Mouse (Mus musculus): ENCODE results near the gene Mxd4. TPM values are rescaled to one million over a fixed set of nuclear protein-coding genes. Genes with fewer than 3 reads are reported as not detected.

Gene Mxd4
- polyA plus RNA-seq, 1 experiment from 2014 or later: 38.1 TPM

- no peak for ATAC-seq (replicated peaks)
- no peak overlapping the region for H3K4me3 ChIP-seq
- WGBS: 66% methylated on average over 9 of the region's 9 CpGs
Observed at GRCm38 (mm10) chr5:34217756-34218155, 30.2 kb upstream of the Mxd4 start.

GRCm38 (mm10) chr5:34216025-34216424 lies 28.5 kb upstream of the Mxd4 start:
- no peak overlapping the region for H3K4me3 ChIP-seq
- no peak overlapping the region for H3K27ac ChIP-seq
- no peak overlapping the region for H3K4me2 ChIP-seq
- H3K4me1 ChIP-seq: no peaks in the 10 kb centered on the region
- no peaks in the 10 kb centered on the region for H3K36me3 ChIP-seq (replicated peaks)
- no peaks in the 10 kb centered on the region for H3K27me3 ChIP-seq (replicated peaks)
- WGBS: 80% methylated on average over 7 of the region's 7 CpGs
- no peak overlapping the region for H3K9ac ChIP-seq
- ATAC-seq (replicated peaks): no peak
- no peaks in the 10 kb centered on the region for H3K9me3 ChIP-seq

More at GRCm38 (mm10) chr5:34217756-34218155, 30.2 kb upstream of the Mxd4 start:
- Histone ChIP-seq H3K27ac (no peak overlapping the region), H3K9ac (no peak overlapping the region), H3K9me3 (no peaks in the 10 kb centered on the region), H3K27me3 (replicated peaks) (no peaks in the 10 kb centered on the region), H3K36me3 (replicated peaks) (no peaks in the 10 kb centered on the region), H3K4me1 (no peaks in the 10 kb centered on the region), H3K4me2 (no peak overlapping the region)

DNA sequence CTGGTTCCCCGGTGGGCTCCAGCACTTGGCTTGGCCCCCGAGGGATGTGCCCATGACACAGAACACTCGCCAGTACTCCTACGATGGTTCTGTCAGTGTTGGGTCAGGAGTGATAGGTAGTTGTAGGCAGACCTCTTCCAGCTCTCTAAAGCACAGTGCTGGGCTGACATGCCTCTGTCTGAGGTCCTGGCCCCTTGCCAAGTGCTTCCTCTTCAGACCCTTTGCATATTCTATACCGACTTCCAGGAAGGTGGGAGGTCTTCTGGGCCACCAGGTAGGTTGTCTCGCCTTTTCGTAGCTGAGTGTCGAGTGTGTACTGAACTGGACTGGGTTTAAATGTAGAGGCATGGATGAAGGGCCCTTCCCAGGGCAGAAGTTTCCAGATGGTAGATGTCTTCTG lies 26.1 kb upstream of the Mxd4 start:
- no peaks in the 10 kb centered on the region for H3K36me3 ChIP-seq (replicated peaks)
- no peak overlapping the region for H3K9ac ChIP-seq
- H3K4me2 ChIP-seq: no peak overlapping the region
- no peak overlapping the region for H3K27ac ChIP-seq
- H3K27me3 ChIP-seq (replicated peaks): no peaks in the 10 kb centered on the region
- no peak overlapping the region for H3K4me3 ChIP-seq
- H3K9me3 ChIP-seq: no peaks in the 10 kb centered on the region
- 80% methylated on average over 8 of the region's 8 CpGs for WGBS
- H3K4me1 ChIP-seq: no peaks in the 10 kb centered on the region
- no peak for ATAC-seq (replicated peaks)

GRCm38 (mm10) chr5:34210279-34210678 lies 22.8 kb upstream of the Mxd4 start:
- H3K4me1 ChIP-seq: no peaks in the 10 kb centered on the region
- H3K4me3 ChIP-seq: no peak overlapping the region
- peak; percentile 67; the same call in 1 of the 2 replicates for ATAC-seq (replicated peaks)
- no peak overlapping the region for H3K27ac ChIP-seq
- H3K9ac ChIP-seq: no peak overlapping the region
- H3K4me2 ChIP-seq: no peak overlapping the region
- WGBS: 2% methylated on average over 1 of the region's 1 CpGs
- no peaks in the 10 kb centered on the region for H3K9me3 ChIP-seq
- no peaks in the 10 kb centered on the region for H3K36me3 ChIP-seq (replicated peaks)
- H3K27me3 ChIP-seq (replicated peaks): no peaks in the 10 kb centered on the region

DNA sequence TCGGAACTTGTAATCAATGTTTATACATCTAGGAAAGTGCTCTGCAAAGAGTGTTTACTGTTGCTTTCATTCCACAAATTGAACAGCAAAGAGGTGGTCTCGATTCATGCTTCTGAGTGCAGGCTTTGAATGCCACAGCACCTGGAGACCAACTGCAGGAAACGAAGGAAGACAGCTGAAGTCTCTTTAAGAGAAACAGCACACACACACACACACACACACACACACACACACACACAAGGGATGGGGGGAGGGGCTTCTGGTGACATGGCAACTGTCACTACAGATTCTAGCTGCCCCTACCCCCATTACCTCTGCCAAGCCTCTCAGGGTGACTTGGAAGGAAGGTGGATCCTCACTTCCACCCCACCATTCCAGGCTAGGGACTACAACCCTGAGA lies 20.0 kb upstream of the Mxd4 start:
- Histone ChIP-seq H3K27ac (no peak overlapping the region), H3K4me3 (no peak overlapping the region), H3K9ac (no peak overlapping the region), H3K27me3 (replicated peaks) (no peaks in the 10 kb centered on the region), H3K9me3 (no peaks in the 10 kb centered on the region), H3K36me3 (replicated peaks) (no peaks in the 10 kb centered on the region), H3K4me2 (no peak overlapping the region), H3K4me1 (no peaks in the 10 kb centered on the region)
- ATAC-seq (replicated peaks): no peak
- 63% methylated on average over 3 of the region's 3 CpGs for WGBS

DNA sequence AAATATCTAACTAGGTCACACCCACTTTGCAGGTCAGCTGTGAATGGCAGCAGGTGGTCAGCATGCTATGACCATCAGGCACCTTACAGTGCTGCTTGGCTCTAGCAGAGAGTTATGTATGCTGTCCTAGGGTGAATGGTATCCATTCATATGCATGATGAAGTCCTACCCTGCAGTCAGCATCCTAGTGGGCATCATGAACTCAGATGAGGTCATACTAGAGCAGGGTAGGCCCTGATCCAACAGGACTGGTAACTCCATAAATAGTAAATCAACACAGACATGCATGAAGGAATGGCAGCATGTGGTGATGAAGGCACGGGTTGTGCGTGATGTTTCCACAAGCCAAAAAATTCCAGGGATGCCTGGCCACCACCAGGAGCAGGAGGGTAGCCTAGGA lies 18.3 kb upstream of the Mxd4 start:
- WGBS: 85% methylated on average over 2 of the region's 2 CpGs

DNA sequence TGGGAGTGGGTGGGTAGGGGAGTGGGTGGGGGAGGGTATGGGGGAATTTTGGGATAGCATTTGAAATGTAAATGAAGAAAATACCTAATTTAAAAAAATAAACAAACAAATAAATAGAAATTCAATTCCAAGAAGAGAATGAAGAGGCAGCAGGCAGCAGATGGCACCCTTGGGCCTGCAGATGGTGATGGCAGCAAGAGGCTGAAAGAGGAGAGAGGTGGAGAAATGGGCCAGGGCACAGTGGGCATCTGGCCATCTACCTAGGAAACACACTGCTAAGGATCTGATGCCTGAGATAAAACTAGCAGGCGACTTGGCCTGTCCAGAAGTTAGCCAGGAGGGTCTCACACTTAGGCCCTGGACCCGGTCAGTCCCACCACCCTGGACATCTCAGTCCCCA lies 17.4 kb upstream of the Mxd4 start:
- no peak overlapping the region for H3K9ac ChIP-seq
- H3K4me2 ChIP-seq: no peak overlapping the region
- no peak for ATAC-seq (replicated peaks)
- no peaks in the 10 kb centered on the region for H3K27me3 ChIP-seq (replicated peaks)
- H3K27ac ChIP-seq: no peak overlapping the region
- no peak overlapping the region for H3K4me3 ChIP-seq
- 80% methylated on average over 2 of the region's 2 CpGs for WGBS
- no peaks in the 10 kb centered on the region for H3K9me3 ChIP-seq
- no peaks in the 10 kb centered on the region for H3K36me3 ChIP-seq (replicated peaks)
- no peaks in the 10 kb centered on the region for H3K4me1 ChIP-seq

More for the DNA sequence above, 18.3 kb upstream of the Mxd4 start:
- no peak overlapping the region for H3K4me3 ChIP-seq
- no peak overlapping the region for H3K27ac ChIP-seq
- no peaks in the 10 kb centered on the region for H3K36me3 ChIP-seq (replicated peaks)
- H3K9me3 ChIP-seq: no peaks in the 10 kb centered on the region
- no peak overlapping the region for H3K9ac ChIP-seq
- no peaks in the 10 kb centered on the region for H3K4me1 ChIP-seq
- no peaks in the 10 kb centered on the region for H3K27me3 ChIP-seq (replicated peaks)
- no peak for ATAC-seq (replicated peaks)
- H3K4me2 ChIP-seq: no peak overlapping the region

GRCm38 (mm10) chr5:34202006-34202405 lies 14.5 kb upstream of the Mxd4 start:
- no peaks in the 10 kb centered on the region for H3K4me1 ChIP-seq

GRCm38 (mm10) chr5:34201396-34201795 lies 13.9 kb upstream of the Mxd4 start:
- ATAC-seq (replicated peaks): no peak
- no peak overlapping the region for H3K4me2 ChIP-seq
- H3K4me1 ChIP-seq: no peaks in the 10 kb centered on the region
- H3K4me3 ChIP-seq: no peak overlapping the region
- H3K27ac ChIP-seq: no peak overlapping the region
- H3K27me3 ChIP-seq (replicated peaks): no peaks in the 10 kb centered on the region
- H3K9ac ChIP-seq: no peak overlapping the region
- H3K36me3 ChIP-seq (replicated peaks): no peaks in the 10 kb centered on the region
- 75% methylated on average over 2 of the region's 2 CpGs for WGBS
- no peaks in the 10 kb centered on the region for H3K9me3 ChIP-seq

More at GRCm38 (mm10) chr5:34202006-34202405, 14.5 kb upstream of the Mxd4 start:
- no peak for ATAC-seq (replicated peaks)
- Histone ChIP-seq H3K36me3 (replicated peaks) (no peaks in the 10 kb centered on the region), H3K4me2 (no peak overlapping the region), H3K27ac (no peak overlapping the region), H3K27me3 (replicated peaks) (no peaks in the 10 kb centered on the region), H3K4me3 (no peak overlapping the region), H3K9me3 (no peaks in the 10 kb centered on the region), H3K9ac (no peak overlapping the region)
- 85% methylated on average over 4 of the region's 4 CpGs for WGBS

- ATAC-seq (replicated peaks): no peak
- WGBS: 87% methylated on average over 6 of the region's 6 CpGs
- H3K4me2 ChIP-seq: no peak overlapping the region
- H3K36me3 ChIP-seq (replicated peaks): no peaks in the 10 kb centered on the region
- H3K9me3 ChIP-seq: no peaks in the 10 kb centered on the region
- H3K27ac ChIP-seq: no peak overlapping the region
- H3K4me1 ChIP-seq: no peaks in the 10 kb centered on the region
- no peaks in the 10 kb centered on the region for H3K27me3 ChIP-seq (replicated peaks)
- H3K4me3 ChIP-seq: no peak overlapping the region
- no peak overlapping the region for H3K9ac ChIP-seq
Observed at GRCm38 (mm10) chr5:34198615-34199014, 11.1 kb upstream of the Mxd4 start.

DNA sequence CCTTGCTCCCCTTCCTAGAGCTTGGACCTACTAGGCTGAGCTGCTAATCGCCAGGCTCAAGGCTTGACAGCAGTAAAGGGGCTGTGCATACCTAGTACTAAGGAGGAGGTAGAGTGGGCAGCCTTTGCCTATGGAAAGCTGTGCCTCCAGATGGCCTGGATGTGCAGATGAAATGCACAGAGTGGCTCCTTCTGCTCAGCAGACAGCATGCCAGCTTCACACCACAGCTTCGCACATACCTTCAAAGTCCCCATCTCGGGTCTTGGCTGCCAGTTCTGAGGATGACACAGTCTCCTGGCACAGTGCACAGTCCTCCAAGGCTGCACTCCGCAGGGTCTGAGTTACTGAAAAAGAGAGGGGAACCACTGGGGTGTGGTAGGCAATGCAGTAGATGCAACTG lies 9.7 kb upstream of the Mxd4 start:
- Histone ChIP-seq H3K4me3 (no peak overlapping the region), H3K4me2 (no peak overlapping the region), H3K27ac (no peak overlapping the region), H3K27me3 (replicated peaks) (no peaks in the 10 kb centered on the region), H3K36me3 (replicated peaks) (no peaks in the 10 kb centered on the region), H3K9me3 (no peaks in the 10 kb centered on the region), H3K4me1 (no peaks in the 10 kb centered on the region), H3K9ac (no peak overlapping the region)
- no peak for ATAC-seq (replicated peaks)
- 80% methylated on average over 4 of the region's 4 CpGs for WGBS

GRCm38 (mm10) chr5:34196423-34196822 lies 8.9 kb upstream of the Mxd4 start:
- H3K27ac ChIP-seq: no peak overlapping the region
- H3K4me2 ChIP-seq: no peak overlapping the region
- no peaks in the 10 kb centered on the region for H3K36me3 ChIP-seq (replicated peaks)
- H3K4me1 ChIP-seq: no peaks in the 10 kb centered on the region
- 81% methylated on average over 7 of the region's 7 CpGs for WGBS
- H3K4me3 ChIP-seq: no peak overlapping the region
- no peak overlapping the region for H3K9ac ChIP-seq
- H3K9me3 ChIP-seq: no peaks in the 10 kb centered on the region
- no peak for ATAC-seq (replicated peaks)
- H3K27me3 ChIP-seq (replicated peaks): no peaks in the 10 kb centered on the region

- H3K9ac ChIP-seq: no peak overlapping the region
- H3K27me3 ChIP-seq (replicated peaks): no peaks in the 10 kb centered on the region
- H3K4me2 ChIP-seq: no peak overlapping the region
- no peak overlapping the region for H3K4me3 ChIP-seq
- H3K4me1 ChIP-seq: no peaks in the 10 kb centered on the region
- no peaks in the 10 kb centered on the region for H3K36me3 ChIP-seq (replicated peaks)
- ATAC-seq (replicated peaks): no peak
- H3K9me3 ChIP-seq: no peaks in the 10 kb centered on the region
- 94% methylated on average over 12 of the region's 12 CpGs for WGBS
- H3K27ac ChIP-seq: no peak overlapping the region
Observed at GRCm38 (mm10) chr5:34195786-34196185, 8.3 kb upstream of the Mxd4 start.

Data from midbrain, embryonic 15.5 days (tissue).